Mouse (Mus musculus) limb, embryonic 14.5 days (tissue): ENCODE measurements around the gene Crot. TPM values are rescaled to one million over a fixed set of nuclear protein-coding genes. Genes with fewer than 3 reads are reported as not detected.
A peak's percentile ranks its signal among the peaks of the same experiment; 100 is the strongest.
"Not testable (repeated sequence)": the region's sequence is repeated elsewhere in the genome, so short reads cannot be mapped to it uniquely, and the experiment has no call there.

Experiments used
- ATAC-seq: fragments of 200-750 bp; cut with Nextera tagmentation; 2 replicates; pipeline ENCODE4 v1.8.0; 2017; ENCODE audit warnings: low read depth, moderate number of reproducible peaks, moderate TSS enrichment; ENCODE audit not compliant: low FRiP score
- DNase-seq: peaks from one replicate; pipeline ENCODE4 v3.0.0-alpha.2; 2015; ENCODE audit warnings: low spot score
- H3K27ac ChIP-seq: fragments of 300-500 bp; sonication (generic); replicated peaks from 2 replicates; pipeline ENCODE4 v1.5.1; 2014; ENCODE audit warnings: low read depth, mild to moderate bottlenecking, low read length, moderate library complexity, mixed read lengths
- H3K27me3 ChIP-seq: fragments of 300-500 bp; sonication (generic); 2 replicates; pipeline ENCODE4 v1.6.1; 2014; ENCODE audit warnings: low read length, mixed read lengths; ENCODE audit not compliant: control insufficient read depth, insufficient read depth
- H3K36me3 ChIP-seq: fragments of 300-500 bp; sonication (generic); 2 replicates; pipeline ENCODE4 v1.6.1; 2014; ENCODE audit warnings: mild to moderate bottlenecking, low read length, moderate library complexity, mixed read lengths; ENCODE audit not compliant: control insufficient read depth, insufficient read depth
- H3K4me1 ChIP-seq: fragments of 300-500 bp; sonication (generic); 2 replicates; pipeline ENCODE4 v1.6.1; 2014; ENCODE audit warnings: antibody characterized with exemption, low read length, mixed read lengths; ENCODE audit not compliant: control insufficient read depth, insufficient read depth
- H3K4me2 ChIP-seq: fragments of 300-500 bp; sonication (generic); replicated peaks from 2 replicates; pipeline ENCODE4 v1.6.1; 2014; ENCODE audit warnings: low read depth, mild to moderate bottlenecking, low read length, moderate library complexity; ENCODE audit not compliant: severe bottlenecking
- H3K4me3 ChIP-seq: fragments of 300-500 bp; sonication (generic); replicated peaks from 2 replicates; pipeline ENCODE4 v1.5.1; 2014; ENCODE audit warnings: low read length
- H3K9ac ChIP-seq: fragments of 300-500 bp; sonication (generic); 2 replicates; pipeline ENCODE4 v1.6.1; 2014; ENCODE audit warnings: mild to moderate bottlenecking, low read depth, low read length, moderate library complexity; ENCODE audit not compliant: severe bottlenecking
- H3K9me3 ChIP-seq: fragments of 300-500 bp; sonication (generic); 2 replicates; pipeline ENCODE4 v1.6.1; 2016; ENCODE audit warnings: low read length; ENCODE audit not compliant: control insufficient read depth
- POLR2A ChIP-seq: fragments of 200-500 bp; IDR thresholded peaks from 2 replicates; pipeline ENCODE4 v1.8.0; 2012; ENCODE audit warnings: inconsistent platforms, mild to moderate bottlenecking, moderate library complexity, borderline replicate concordance; ENCODE audit not compliant: insufficient read depth, insufficient read length; ENCODE audit errors: extremely low read depth
- WGBS: fragments of 180-500 bp; shearing (Covaris S2); extraction: QIAGEN DNeasy Blood & Tissue Kit; methylation state at CpG from one replicate; pipeline ENCODE4 v1.1.7; 2014; 5-methylcytosine and 5-hydroxymethylcytosine counted together
- polyA plus RNA-seq, 2 experiments: library from polyadenylated mRNA; depleted of rRNA in 1 of 2; stranded (reverse) in 1 of 2; unstranded in 1 of 2; fragments of >200 nt; fragmentation: Nextera tagmentation in 1 of 2; extraction: Ambion mirVana in 1 of 2; gene quantifications; 2 replicates each; pipeline versions ENCODE4 v1.2.1 to v1.2.3; 2012 to 2014

Gene Crot
- polyA plus RNA-seq, 2 experiments = 22.8 to 41.0 TPM

DNA sequence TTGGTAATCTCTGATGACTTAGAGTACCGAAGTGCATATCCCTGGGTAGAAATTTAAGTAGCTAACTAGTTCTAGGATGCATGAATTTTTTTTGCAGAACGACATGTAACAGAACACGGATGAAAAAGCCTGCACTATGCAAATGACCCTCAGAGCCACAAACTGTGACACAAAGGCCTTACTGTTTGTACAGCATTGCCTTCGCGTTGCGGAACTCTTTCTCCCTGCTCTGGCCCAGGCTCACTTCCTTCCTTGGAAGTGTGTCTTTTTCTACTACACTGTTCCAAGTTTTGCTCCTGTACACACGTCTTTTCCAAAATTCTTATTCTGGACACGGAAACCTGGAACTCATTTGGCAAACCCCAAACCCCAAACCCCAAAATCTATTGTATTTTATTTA, 14.2 kb upstream of the Crot start:
- H3K4me2 ChIP-seq = no peak overlapping the region
- whole genome bisulfite sequencing = 62% methylated on average over 8 of the region's 8 CpGs

DNA sequence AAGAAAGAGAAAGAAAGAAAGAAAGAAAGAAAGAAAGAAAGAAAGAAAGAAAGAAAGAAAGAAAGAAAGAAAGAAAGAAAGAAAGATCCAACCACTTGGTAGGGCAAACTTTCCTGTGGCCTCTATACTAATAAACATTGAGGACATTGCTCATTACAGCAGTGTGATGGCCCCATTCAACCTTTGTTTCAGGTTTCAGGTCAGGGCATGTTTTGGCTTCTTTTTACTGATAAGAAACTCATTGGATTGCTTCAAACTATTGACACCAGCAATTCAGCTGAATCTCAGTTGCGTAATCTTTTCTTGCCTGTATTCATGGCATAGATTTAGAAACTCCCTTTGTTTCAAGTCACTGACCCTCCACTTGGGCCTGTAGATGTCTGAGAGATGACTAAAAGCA, 13.0 kb upstream of the Crot start:
- WGBS = 94% methylated on average over 1 of the region's 1 CpGs
- Histone ChIP-seq H3K4me2 (no peak overlapping the region), H3K27ac (no peak overlapping the region), H3K4me3 (no peak overlapping the region), H3K4me1 (no peaks in the 10 kb centered on the region), H3K36me3 (no peaks in the 10 kb centered on the region), H3K9me3 (no peaks in the 10 kb centered on the region), H3K27me3 (no peaks in the 10 kb centered on the region), H3K9ac (no peak overlapping the region)
- DNase-seq (no peak), ATAC-seq (no peak)
- no peak for TF ChIP-seq POLR2A

More for the DNA sequence above, 14.2 kb upstream of the Crot start:
- ATAC-seq (no peak), DNase-seq (no peak)
- Histone ChIP-seq H3K27me3 (no peaks in the 10 kb centered on the region), H3K9ac (no peak overlapping the region), H3K36me3 (no peaks in the 10 kb centered on the region), H3K9me3 (no peaks in the 10 kb centered on the region), H3K4me3 (no peak overlapping the region), H3K4me1 (no peaks in the 10 kb centered on the region), H3K27ac (0 out of 2 replicates have a peak overlapping the region, but pooled peaks have one; percentile 26)
- TF ChIP-seq POLR2A = no peak

DNA sequence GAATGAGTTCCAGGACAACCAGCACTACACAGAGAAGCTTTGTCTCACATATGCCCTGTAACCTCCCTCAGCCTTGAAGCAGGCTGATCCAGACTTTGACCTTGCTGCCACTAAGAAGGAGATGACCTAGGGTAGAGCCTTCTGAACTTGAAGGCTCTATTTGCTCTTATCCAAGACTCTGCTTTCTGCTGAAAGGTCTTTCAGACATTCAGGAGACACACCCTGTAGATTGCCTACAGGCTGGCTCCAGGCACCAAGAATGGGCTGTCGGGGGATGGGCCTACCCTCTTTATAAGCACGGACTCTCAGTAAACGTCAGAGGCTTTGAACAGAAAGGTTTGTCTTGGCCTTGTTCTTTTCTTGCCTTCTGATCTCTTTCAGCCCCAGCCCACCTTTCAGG, 9.5 kb upstream of the Crot start:
- H3K4me2 ChIP-seq, H3K4me3 ChIP-seq, H3K36me3 ChIP-seq, DNase-seq, H3K9me3 ChIP-seq, H3K4me1 ChIP-seq, H3K27me3 ChIP-seq, H3K27ac ChIP-seq, H3K9ac ChIP-seq, ATAC-seq: not testable (repeated sequence)
- WGBS = 63% methylated on average over 3 of the region's 3 CpGs

DNA sequence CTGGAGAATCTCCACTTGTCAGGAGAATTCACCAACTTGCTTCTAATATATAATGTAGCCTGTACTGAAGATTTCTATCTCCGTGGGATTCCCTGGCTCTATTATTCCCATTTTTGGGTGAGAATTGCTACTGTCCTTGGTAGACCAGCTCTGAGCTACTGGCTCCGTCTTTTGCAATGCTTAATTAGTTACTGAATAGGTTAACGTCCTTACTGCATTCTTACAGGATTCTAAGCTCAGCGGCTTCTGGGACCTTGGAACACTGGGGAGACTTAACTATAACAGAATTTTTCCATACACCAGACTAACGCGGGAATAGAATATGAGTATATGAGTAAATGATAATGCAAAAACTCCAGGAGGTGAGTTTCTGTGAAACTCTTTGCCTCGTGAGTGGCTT, 2.9 kb upstream of the Crot start:
- DNase-seq, H3K27ac ChIP-seq, H3K27me3 ChIP-seq, ATAC-seq, H3K36me3 ChIP-seq, H3K4me3 ChIP-seq, H3K4me1 ChIP-seq, H3K4me2 ChIP-seq, H3K9me3 ChIP-seq, H3K9ac ChIP-seq: not testable (repeated sequence)
- 35% methylated on average over 7 of the region's 7 CpGs for WGBS

DNA sequence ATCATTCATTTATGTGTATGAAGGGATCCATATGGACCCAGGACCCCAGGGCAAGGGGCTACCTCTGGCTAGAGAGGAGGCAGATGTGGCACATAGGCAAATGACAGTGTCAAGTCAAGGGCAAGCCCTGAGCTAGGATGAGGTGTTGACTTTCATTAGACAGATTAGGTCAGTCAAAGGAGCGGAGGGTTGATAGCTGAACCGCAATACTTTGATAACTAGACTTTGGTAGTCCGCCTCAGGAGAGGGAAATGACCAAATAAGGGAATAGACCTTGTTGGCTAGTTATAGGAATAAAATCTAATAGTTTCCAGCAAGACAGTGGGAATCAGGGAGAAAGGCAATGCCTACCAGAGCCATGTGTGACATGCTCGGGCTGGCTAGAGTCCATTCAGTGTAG, 2.0 kb upstream of the Crot start:
- Histone ChIP-seq H3K4me2 (no peak overlapping the region), H3K36me3 (no peaks in the 10 kb centered on the region), H3K9ac (no peak overlapping the region), H3K27ac (no peak overlapping the region), H3K9me3 (no peaks in the 10 kb centered on the region), H3K4me1 (peaks cover 7% of the 10 kb centered on the region), H3K4me3 (no peak overlapping the region), H3K27me3 (no peaks in the 10 kb centered on the region)
- TF ChIP-seq POLR2A = no peak
- ATAC-seq (no peak), DNase-seq (no peak)
- WGBS = 62% methylated on average over 4 of the region's 4 CpGs

DNA sequence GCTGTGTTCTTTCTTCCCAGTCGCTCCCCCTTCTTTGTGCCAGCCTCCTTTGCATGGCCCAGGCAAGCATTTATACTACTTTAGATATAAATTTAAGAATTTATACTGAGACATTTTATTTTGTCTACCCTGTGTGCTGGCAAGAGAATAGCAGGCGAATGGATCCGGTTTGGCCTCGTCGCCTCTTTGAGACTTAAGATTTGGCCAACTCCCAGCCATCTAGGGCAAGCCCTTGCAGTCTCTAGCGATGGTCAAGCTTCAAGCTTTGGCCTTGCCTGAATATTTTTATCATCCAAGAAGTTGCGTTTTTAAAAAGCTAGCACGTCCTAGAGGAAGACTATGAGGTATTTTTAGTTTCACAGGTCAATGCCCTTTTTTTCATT, 380 bp upstream of the Crot start:
- Histone ChIP-seq H3K9ac (peak overlapping the region; percentile 85), H3K9me3 (no peaks in the 10 kb centered on the region), H3K4me1 (peaks cover 7% of the 10 kb centered on the region), H3K27ac (peak overlapping the region; percentile 81), H3K27me3 (no peaks in the 10 kb centered on the region), H3K4me2 (peak overlapping the region; percentile 68), H3K4me3 (peak overlapping the region; percentile 72), H3K36me3 (peaks cover 2% of the 10 kb centered on the region; the same call in 1 of the 2 replicates)
- no peak for TF ChIP-seq POLR2A
- 7% methylated on average over 8 of the region's 8 CpGs for WGBS
- no peak for DNase-seq
- peak; percentile 7; the same call in 1 of the 2 replicates for ATAC-seq
